Mouse (Mus musculus): Measurements from ENCODE around the gene Liph.

DNA sequence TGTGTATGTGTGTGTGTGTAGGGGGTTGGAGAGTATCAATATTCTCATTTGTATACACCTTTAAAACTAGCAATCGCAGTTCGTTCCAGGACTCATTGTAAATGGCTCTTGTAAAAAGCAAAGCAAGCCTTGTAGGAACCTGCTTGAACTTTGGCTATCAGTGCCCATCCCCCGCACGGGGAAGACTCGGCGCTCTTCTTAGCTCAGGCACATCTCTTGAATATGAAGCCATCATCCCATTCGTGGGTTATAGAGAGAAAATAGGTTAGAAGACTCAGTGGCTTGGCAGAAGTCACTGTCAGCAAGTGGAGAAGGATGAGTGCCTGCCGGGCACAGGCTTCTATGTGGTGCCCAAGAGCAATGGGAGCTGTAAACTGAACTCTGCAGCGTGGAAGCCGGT, 90.8 kb downstream of the Liph start:
- TF ChIP-seq CTCF (IDR thresholded peaks at IDR 0.05; ENCODE audit: low read depth, low read length): no peak
- TF ChIP-seq GATA1 (IDR thresholded peaks at IDR 0.05; ENCODE audit: borderline replicate concordance, low read length): no peak
